Mouse (Mus musculus): ENCODE measurements around the gene Olfr1212. TPM values are rescaled to one million over a fixed set of nuclear protein-coding genes. Genes with fewer than 3 reads are reported as not detected.

The Olfr1212 gene
- not detected for polyA plus RNA-seq (2014; fragmentation: Illumina TruSeq; extraction: RNeasy Lipid Tissue Mini Kit (QIAGEN cat#74804); ENCODE audit: low replicate concordance)

DNA sequence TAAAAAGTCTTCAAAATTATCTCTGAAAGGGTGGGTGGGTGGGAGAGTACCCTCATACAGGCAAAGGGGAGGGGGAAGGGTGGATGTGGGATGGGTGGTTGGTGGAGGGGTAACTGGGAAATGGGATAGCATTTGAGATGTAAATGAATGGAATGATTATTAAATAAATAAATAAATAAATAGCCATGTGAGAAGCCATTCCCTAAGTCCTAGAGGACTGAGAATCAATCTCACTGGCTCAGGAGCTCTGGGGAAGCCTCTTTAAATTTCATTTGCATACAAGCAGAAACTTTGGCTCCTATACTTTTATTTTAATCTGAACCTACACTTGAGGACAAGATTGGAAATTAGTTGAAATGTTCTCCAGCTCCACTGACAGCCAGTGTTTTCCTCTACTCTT lies at the start of gene Olfr1212:
TSS of gene Olfr1212 (plus strand) at position 301 of the 400 bp plus-strand sequence.

DNA sequence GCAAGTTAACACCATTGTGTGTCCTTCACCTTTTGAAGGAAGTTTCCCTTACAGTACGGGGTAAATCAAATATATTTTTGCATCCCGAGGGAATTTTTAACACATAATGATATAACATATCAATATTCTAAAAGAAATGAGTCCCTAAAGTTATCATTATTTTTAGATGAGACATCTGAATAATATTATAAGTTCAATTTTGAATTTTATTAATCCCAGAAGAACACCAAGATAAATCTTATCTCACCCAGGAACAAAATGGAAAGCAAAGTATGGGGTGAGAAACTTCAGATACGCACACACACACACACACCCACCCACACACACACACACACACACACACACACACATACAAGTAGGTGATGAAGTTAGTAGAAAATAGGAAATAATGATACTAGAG lies 38.7 kb upstream of the Olfr1212 start, which contains the start of gene Olfr1209:
TSS of gene Olfr1209 (minus strand) at position 101 of the 400 bp plus-strand sequence.

DNA sequence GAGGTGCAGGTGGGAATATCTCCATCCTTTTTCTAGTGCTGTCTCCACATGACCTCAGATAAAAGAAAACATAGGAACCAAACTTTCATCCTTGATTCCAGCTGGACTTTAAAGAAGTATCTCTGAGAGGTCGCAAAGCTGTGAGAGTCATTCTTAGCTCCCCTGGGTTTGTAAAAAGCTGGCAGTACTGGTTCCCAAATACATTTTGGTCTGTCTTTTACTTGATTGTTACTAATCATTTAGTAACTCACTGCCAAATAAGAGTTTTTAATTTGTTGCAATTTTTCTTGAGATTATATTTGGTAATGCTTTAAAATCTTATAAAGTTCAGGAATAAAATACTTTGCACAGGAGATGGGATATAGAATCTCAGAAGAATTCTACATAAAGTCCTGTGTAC lies 15.8 kb upstream of the Olfr1212 start, which contains the start of gene Olfr1211:
TSS of gene Olfr1211 (minus strand) at position 101 of the 400 bp plus-strand sequence.

DNA sequence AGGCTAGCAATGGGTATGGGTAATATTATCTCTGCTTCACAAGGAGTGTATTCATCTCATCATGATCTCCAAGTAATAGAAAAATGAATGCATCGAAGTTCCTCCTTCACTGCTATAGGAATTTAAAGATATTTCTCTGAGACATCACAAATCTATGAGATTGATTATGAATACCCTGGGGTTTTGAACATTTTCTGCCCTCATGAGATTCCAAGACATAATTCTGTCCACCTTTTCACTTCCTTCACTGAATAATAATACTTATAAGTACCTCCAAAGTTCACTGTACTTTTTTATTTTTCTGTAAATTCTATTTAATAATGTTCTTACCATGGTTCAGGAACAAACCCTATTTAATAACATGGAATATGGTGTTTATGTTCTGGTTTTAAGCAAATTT lies 26.4 kb downstream of the Olfr1212 start, which contains the start of gene Gm13762:
TSS of gene Gm13762 (minus strand) at position 101 of the 400 bp plus-strand sequence.

DNA sequence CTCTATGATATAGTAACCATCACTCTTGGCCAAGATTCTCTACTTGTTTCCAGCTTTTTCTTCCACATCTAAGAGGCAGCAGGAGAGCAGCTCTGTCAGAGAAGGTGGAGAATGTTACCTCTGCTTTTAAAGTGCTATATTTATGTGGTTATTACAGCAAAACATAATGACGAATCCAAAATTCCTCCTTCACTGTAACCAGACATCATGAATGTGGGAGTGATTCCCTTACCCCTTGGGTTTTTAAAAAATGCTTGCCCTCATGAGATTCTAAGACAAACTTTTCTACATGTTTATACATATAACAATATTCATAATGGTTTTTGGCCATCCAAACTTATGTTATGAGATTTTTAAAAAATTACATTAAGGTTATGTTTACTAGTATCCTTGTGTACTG lies 38.8 kb downstream of the Olfr1212 start, which contains the start of gene Olfr1214:
TSS of gene Olfr1214 (minus strand) at position 101 of the 400 bp plus-strand sequence.

DNA sequence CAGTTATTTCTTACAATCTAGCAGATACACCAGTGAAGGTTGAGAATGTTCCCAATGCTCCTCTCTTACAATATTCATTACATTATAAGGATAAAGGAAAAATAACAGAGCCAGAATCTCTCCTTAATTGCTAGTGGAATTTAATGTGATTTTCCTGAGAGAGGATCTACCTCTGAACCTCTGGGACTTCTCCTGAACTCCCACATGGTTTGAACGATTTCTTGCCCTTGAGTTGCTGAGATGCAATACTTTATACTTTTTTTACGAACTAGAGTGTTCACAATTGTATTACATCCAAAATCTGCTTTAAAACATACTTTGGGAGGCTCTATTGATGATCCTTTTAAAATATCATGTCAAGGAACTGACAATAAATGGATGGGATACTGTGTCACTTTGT lies 53.1 kb downstream of the Olfr1212 start, which contains the start of gene Olfr1215:
TSS of gene Olfr1215 (minus strand) at position 101 of the 400 bp plus-strand sequence.

Other genes starting within 250 kb of the Olfr1212 start
- gene Olfr1196, start 249.4 kb upstream of the Olfr1212 start, polyA plus RNA-seq (2014; fragmentation: Illumina TruSeq; extraction: RNeasy Lipid Tissue Mini Kit (QIAGEN cat#74804); ENCODE audit: low replicate concordance), result not detected
- not detected for gene Olfr1197, start 221.6 kb upstream of the Olfr1212 start, polyA plus RNA-seq (2014; fragmentation: Illumina TruSeq; extraction: RNeasy Lipid Tissue Mini Kit (QIAGEN cat#74804); ENCODE audit: low replicate concordance)
- gene Olfr1198, start 202.6 kb upstream of the Olfr1212 start, polyA plus RNA-seq (2014; fragmentation: Illumina TruSeq; extraction: RNeasy Lipid Tissue Mini Kit (QIAGEN cat#74804); ENCODE audit: low replicate concordance), result not detected
- gene Olfr1199, start 193.5 kb upstream of the Olfr1212 start, polyA plus RNA-seq (2014; fragmentation: Illumina TruSeq; extraction: RNeasy Lipid Tissue Mini Kit (QIAGEN cat#74804); ENCODE audit: low replicate concordance), result not detected
- not detected for gene Olfr1200, start 183.5 kb upstream of the Olfr1212 start, polyA plus RNA-seq (2014; fragmentation: Illumina TruSeq; extraction: RNeasy Lipid Tissue Mini Kit (QIAGEN cat#74804); ENCODE audit: low replicate concordance)
- gene Olfr1201, start 160.9 kb upstream of the Olfr1212 start, polyA plus RNA-seq (2014; fragmentation: Illumina TruSeq; extraction: RNeasy Lipid Tissue Mini Kit (QIAGEN cat#74804); ENCODE audit: low replicate concordance), result not detected
- not detected for gene Olfr1202, start 139.5 kb upstream of the Olfr1212 start, polyA plus RNA-seq (2014; fragmentation: Illumina TruSeq; extraction: RNeasy Lipid Tissue Mini Kit (QIAGEN cat#74804); ENCODE audit: low replicate concordance)
- not detected for gene Olfr1205, start 124.2 kb upstream of the Olfr1212 start, polyA plus RNA-seq (2014; fragmentation: Illumina TruSeq; extraction: RNeasy Lipid Tissue Mini Kit (QIAGEN cat#74804); ENCODE audit: low replicate concordance)
- gene Olfr1204, start 104.7 kb upstream of the Olfr1212 start, polyA plus RNA-seq (2014; fragmentation: Illumina TruSeq; extraction: RNeasy Lipid Tissue Mini Kit (QIAGEN cat#74804); ENCODE audit: low replicate concordance), result not detected
- not detected for gene Olfr1206, start 90.7 kb upstream of the Olfr1212 start, polyA plus RNA-seq (2014; fragmentation: Illumina TruSeq; extraction: RNeasy Lipid Tissue Mini Kit (QIAGEN cat#74804); ENCODE audit: low replicate concordance)
- gene Olfr1208, start 51.7 kb upstream of the Olfr1212 start, polyA plus RNA-seq (2014; fragmentation: Illumina TruSeq; extraction: RNeasy Lipid Tissue Mini Kit (QIAGEN cat#74804); ENCODE audit: low replicate concordance), result not detected
- gene Olfr1209, start 38.8 kb upstream of the Olfr1212 start, polyA plus RNA-seq (2014; fragmentation: Illumina TruSeq; extraction: RNeasy Lipid Tissue Mini Kit (QIAGEN cat#74804); ENCODE audit: low replicate concordance), result not detected
- gene Olfr1211, start 15.9 kb upstream of the Olfr1212 start, polyA plus RNA-seq (2014; fragmentation: Illumina TruSeq; extraction: RNeasy Lipid Tissue Mini Kit (QIAGEN cat#74804); ENCODE audit: low replicate concordance), result not detected
- gene Gm13762, start 26.3 kb downstream of the Olfr1212 start, polyA plus RNA-seq (2014; fragmentation: Illumina TruSeq; extraction: RNeasy Lipid Tissue Mini Kit (QIAGEN cat#74804); ENCODE audit: low replicate concordance), result not detected
- gene Olfr1214, start 38.7 kb downstream of the Olfr1212 start, polyA plus RNA-seq (2014; fragmentation: Illumina TruSeq; extraction: RNeasy Lipid Tissue Mini Kit (QIAGEN cat#74804); ENCODE audit: low replicate concordance), result not detected
- gene Olfr1215, start 53.0 kb downstream of the Olfr1212 start, polyA plus RNA-seq (2014; fragmentation: Illumina TruSeq; extraction: RNeasy Lipid Tissue Mini Kit (QIAGEN cat#74804); ENCODE audit: low replicate concordance), result not detected
- gene Olfr1216, start 64.4 kb downstream of the Olfr1212 start, polyA plus RNA-seq (2014; fragmentation: Illumina TruSeq; extraction: RNeasy Lipid Tissue Mini Kit (QIAGEN cat#74804); ENCODE audit: low replicate concordance), result not detected
- not detected for gene Olfr1217, start 78.1 kb downstream of the Olfr1212 start, polyA plus RNA-seq (2014; fragmentation: Illumina TruSeq; extraction: RNeasy Lipid Tissue Mini Kit (QIAGEN cat#74804); ENCODE audit: low replicate concordance)
- not detected for gene Olfr1218, start 107.2 kb downstream of the Olfr1212 start, polyA plus RNA-seq (2014; fragmentation: Illumina TruSeq; extraction: RNeasy Lipid Tissue Mini Kit (QIAGEN cat#74804); ENCODE audit: low replicate concordance)
- gene Olfr1219, start 129.5 kb downstream of the Olfr1212 start, polyA plus RNA-seq (2014; fragmentation: Illumina TruSeq; extraction: RNeasy Lipid Tissue Mini Kit (QIAGEN cat#74804); ENCODE audit: low replicate concordance), result not detected
- gene Olfr1220, start 152.9 kb downstream of the Olfr1212 start, polyA plus RNA-seq (2014; fragmentation: Illumina TruSeq; extraction: RNeasy Lipid Tissue Mini Kit (QIAGEN cat#74804); ENCODE audit: low replicate concordance), result not detected
- gene Olfr1221, start 163.3 kb downstream of the Olfr1212 start, polyA plus RNA-seq (2014; fragmentation: Illumina TruSeq; extraction: RNeasy Lipid Tissue Mini Kit (QIAGEN cat#74804); ENCODE audit: low replicate concordance), result not detected
- not detected for gene Olfr1222, start 179.1 kb downstream of the Olfr1212 start, polyA plus RNA-seq (2014; fragmentation: Illumina TruSeq; extraction: RNeasy Lipid Tissue Mini Kit (QIAGEN cat#74804); ENCODE audit: low replicate concordance)
- gene Olfr1223, start 197.6 kb downstream of the Olfr1212 start, polyA plus RNA-seq (2014; fragmentation: Illumina TruSeq; extraction: RNeasy Lipid Tissue Mini Kit (QIAGEN cat#74804); ENCODE audit: low replicate concordance), result not detected
- not detected for gene Olfr1224-ps1, start 210.1 kb downstream of the Olfr1212 start, polyA plus RNA-seq (2014; fragmentation: Illumina TruSeq; extraction: RNeasy Lipid Tissue Mini Kit (QIAGEN cat#74804); ENCODE audit: low replicate concordance)
- not detected for gene Olfr1225, start 220.7 kb downstream of the Olfr1212 start, polyA plus RNA-seq (2014; fragmentation: Illumina TruSeq; extraction: RNeasy Lipid Tissue Mini Kit (QIAGEN cat#74804); ENCODE audit: low replicate concordance)
- not detected for gene Olfr1226, start 246.1 kb downstream of the Olfr1212 start, polyA plus RNA-seq (2014; fragmentation: Illumina TruSeq; extraction: RNeasy Lipid Tissue Mini Kit (QIAGEN cat#74804); ENCODE audit: low replicate concordance)

Data from small intestine, adult 10 weeks (tissue).